Mouse (Mus musculus): ENCODE results near the gene Foxred1. TPM values are rescaled to one million over a fixed set of nuclear protein-coding genes. Genes with fewer than 3 reads are reported as not detected.
A peak's percentile ranks its signal among the peaks of the same experiment; 100 is the strongest.

Foxred1 gene
- polyA plus RNA-seq, 1 experiment from 2014 or later, result 36.8 TPM

- 0 out of 2 replicates have a peak, but pooled peaks cover 7% of the 10 kb centered on the region for H3K36me3 ChIP-seq (ENCODE audit: insufficient read depth, low read length)
These were observed 27.5 kb upstream of the Foxred1 start for GRCm38 (mm10) chr9:35238371-35238770.

GRCm38 (mm10) chr9:35235996-35236395, 25.1 kb upstream of the Foxred1 start:
- H3K9ac ChIP-seq (ENCODE audit: low read depth, low read length), result no peak overlapping the region
- H3K9me3 ChIP-seq (replicated peaks; ENCODE audit: low read length), result no peaks in the 10 kb centered on the region
- DNase-seq (ENCODE audit: low spot score) (no peak), ATAC-seq (replicated peaks; ENCODE audit: low FRiP score, low read depth) (no peak)
- H3K27me3 ChIP-seq (ENCODE audit: insufficient read depth, low read length), result no peaks in the 10 kb centered on the region
- H3K4me3 ChIP-seq (replicated peaks; ENCODE audit: low read depth, low read length), result no peak overlapping the region
- H3K27ac ChIP-seq, result no peak overlapping the region
- WGBS, result 71% methylated on average over 3 of the region's 3 CpGs
- H3K36me3 ChIP-seq (ENCODE audit: insufficient read depth, low read length), result peaks cover 7% of the 10 kb centered on the region; the same call in 1 of the 2 replicates
- H3K4me2 ChIP-seq (ENCODE audit: low read length), result no peak overlapping the region
- TF ChIP-seq CTCF (IDR thresholded peaks at IDR 0.05; ENCODE audit: low read depth), result no peak
- no peaks in the 10 kb centered on the region for H3K4me1 ChIP-seq (replicated peaks; ENCODE audit: insufficient read depth, low read length)

More at GRCm38 (mm10) chr9:35238371-35238770, 27.5 kb upstream of the Foxred1 start:
- Histone ChIP-seq H3K4me2 (ENCODE audit: low read length) (no peak overlapping the region), H3K9ac (ENCODE audit: low read depth, low read length) (no peak overlapping the region), H3K4me3 (replicated peaks; ENCODE audit: low read depth, low read length) (no peak overlapping the region), H3K27ac (no peak overlapping the region), H3K27me3 (ENCODE audit: insufficient read depth, low read length) (no peaks in the 10 kb centered on the region), H3K9me3 (replicated peaks; ENCODE audit: low read length) (no peaks in the 10 kb centered on the region), H3K4me1 (replicated peaks; ENCODE audit: insufficient read depth, low read length) (no peaks in the 10 kb centered on the region)
- DNase-seq (ENCODE audit: low spot score), result no peak
- no peak for TF ChIP-seq CTCF (IDR thresholded peaks at IDR 0.05; ENCODE audit: low read depth)
- 100% methylated on average over 1 of the region's 1 CpGs for WGBS
- ATAC-seq (replicated peaks; ENCODE audit: low FRiP score, low read depth), result no peak

GRCm38 (mm10) chr9:35228671-35229070, 17.8 kb upstream of the Foxred1 start:
- Histone ChIP-seq H3K9ac (ENCODE audit: low read depth, low read length) (no peak overlapping the region), H3K9me3 (replicated peaks; ENCODE audit: low read length) (no peaks in the 10 kb centered on the region), H3K4me2 (ENCODE audit: low read length) (no peak overlapping the region), H3K27ac (no peak overlapping the region), H3K36me3 (ENCODE audit: insufficient read depth, low read length) (peaks cover under 1% of the 10 kb centered on the region; the same call in 1 of the 2 replicates), H3K4me1 (replicated peaks; ENCODE audit: insufficient read depth, low read length) (no peaks in the 10 kb centered on the region), H3K4me3 (replicated peaks; ENCODE audit: low read depth, low read length) (no peak overlapping the region), H3K27me3 (ENCODE audit: insufficient read depth, low read length) (no peaks in the 10 kb centered on the region)
- TF ChIP-seq CTCF (IDR thresholded peaks at IDR 0.05; ENCODE audit: low read depth), result no peak
- WGBS, result 84% methylated on average over 3 of the region's 3 CpGs
- ATAC-seq (replicated peaks; ENCODE audit: low FRiP score, low read depth) (no peak), DNase-seq (ENCODE audit: low spot score) (no peak)

- no peaks in the 10 kb centered on the region for H3K9me3 ChIP-seq (replicated peaks; ENCODE audit: low read length)
- DNase-seq (ENCODE audit: low spot score) (no peak), ATAC-seq (replicated peaks; ENCODE audit: low FRiP score, low read depth) (no peak)
- no peak overlapping the region for H3K9ac ChIP-seq (ENCODE audit: low read depth, low read length)
- no peaks in the 10 kb centered on the region for H3K4me1 ChIP-seq (replicated peaks; ENCODE audit: insufficient read depth, low read length)
- H3K36me3 ChIP-seq (ENCODE audit: insufficient read depth, low read length), result peaks cover 6% of the 10 kb centered on the region
- WGBS, result 94% methylated on average over 3 of the region's 3 CpGs
- no peaks in the 10 kb centered on the region for H3K27me3 ChIP-seq (ENCODE audit: insufficient read depth, low read length)
- H3K4me3 ChIP-seq (replicated peaks; ENCODE audit: low read depth, low read length), result no peak overlapping the region
- H3K27ac ChIP-seq, result no peak overlapping the region
- H3K4me2 ChIP-seq (ENCODE audit: low read length), result no peak overlapping the region
- no peak for TF ChIP-seq CTCF (IDR thresholded peaks at IDR 0.05; ENCODE audit: low read depth)
These were observed 12.6 kb upstream of the Foxred1 start for GRCm38 (mm10) chr9:35223466-35223865.

GRCm38 (mm10) chr9:35217963-35218362, 7.1 kb upstream of the Foxred1 start:
- WGBS, result 74% methylated on average over 1 of the region's 1 CpGs
- no peak for DNase-seq (ENCODE audit: low spot score)
- no peak for ATAC-seq (replicated peaks; ENCODE audit: low FRiP score, low read depth)
- no peaks in the 10 kb centered on the region for H3K9me3 ChIP-seq (replicated peaks; ENCODE audit: low read length)
- H3K4me3 ChIP-seq (replicated peaks; ENCODE audit: low read depth, low read length), result no peak overlapping the region
- H3K27me3 ChIP-seq (ENCODE audit: insufficient read depth, low read length), result no peaks in the 10 kb centered on the region
- no peak overlapping the region for H3K9ac ChIP-seq (ENCODE audit: low read depth, low read length)
- H3K27ac ChIP-seq, result no peak overlapping the region
- H3K36me3 ChIP-seq (ENCODE audit: insufficient read depth, low read length), result peaks cover 37% of the 10 kb centered on the region
- no peak for TF ChIP-seq CTCF (IDR thresholded peaks at IDR 0.05; ENCODE audit: low read depth)
- H3K4me2 ChIP-seq (ENCODE audit: low read length), result no peak overlapping the region
- no peaks in the 10 kb centered on the region for H3K4me1 ChIP-seq (replicated peaks; ENCODE audit: insufficient read depth, low read length)

GRCm38 (mm10) chr9:35211573-35212511, 987 bp upstream of the Foxred1 start:
- Histone ChIP-seq H3K4me2 (ENCODE audit: low read length) (peak overlapping the region; percentile 63), H3K36me3 (ENCODE audit: insufficient read depth, low read length) (peaks cover 46% of the 10 kb centered on the region), H3K4me1 (replicated peaks; ENCODE audit: insufficient read depth, low read length) (peaks cover 13% of the 10 kb centered on the region; the same call in 1 of the 2 replicates), H3K4me3 (replicated peaks; ENCODE audit: low read depth, low read length) (peak overlapping the region; percentile 74), H3K27ac (peak overlapping the region; percentile 70), H3K9ac (ENCODE audit: low read depth, low read length) (peak overlapping the region; percentile 84), H3K9me3 (replicated peaks; ENCODE audit: low read length) (no peaks in the 10 kb centered on the region), H3K27me3 (ENCODE audit: insufficient read depth, low read length) (no peaks in the 10 kb centered on the region)
- peak; percentile 36 for DNase-seq (ENCODE audit: low spot score)
- no peak for TF ChIP-seq CTCF (IDR thresholded peaks at IDR 0.05; ENCODE audit: low read depth)
- 29% methylated on average over 26 of the region's 26 CpGs for WGBS
- peak; percentile 4; the same call in 1 of the 2 replicates for ATAC-seq (replicated peaks; ENCODE audit: low FRiP score, low read depth)
